Mouse (Mus musculus): ENCODE results near the gene Cnp. TPM values are rescaled to one million over a fixed set of nuclear protein-coding genes. Genes with fewer than 3 reads are reported as not detected.
A peak's percentile ranks its signal among the peaks of the same experiment; 100 is the strongest.
"Not testable (repeated sequence)": the region's sequence is repeated elsewhere in the genome, so short reads cannot be mapped to it uniquely, and the experiment has no call there.

Cnp gene
- polyA plus RNA-seq, 1 experiment from 2014 or later, result 61.3 TPM

GRCm38 (mm10) chr11:100613241-100613640 lies 38.5 kb downstream of the Cnp start:
- ATAC-seq (ENCODE audit: low FRiP score, low read depth), result no peak
- H3K4me3 ChIP-seq, result no peak overlapping the region
- peaks cover 5% of the 10 kb centered on the region; the same call in 1 of the 2 replicates for H3K36me3 ChIP-seq
- WGBS, result 92% methylated on average over 3 of the region's 3 CpGs
- no peaks in the 10 kb centered on the region for H3K9me3 ChIP-seq
- H3K4me1 ChIP-seq (replicated peaks), result peaks cover 34% of the 10 kb centered on the region
- H3K27me3 ChIP-seq, result no peaks in the 10 kb centered on the region
- H3K27ac ChIP-seq (replicated peaks), result no peak overlapping the region
- H3K4me2 ChIP-seq, result no peak overlapping the region
- no peak overlapping the region for H3K9ac ChIP-seq

- WGBS, result 90% methylated on average over 5 of the region's 5 CpGs
- no peaks in the 10 kb centered on the region for H3K9me3 ChIP-seq
- no peak for ATAC-seq (ENCODE audit: low FRiP score, low read depth)
Observed at GRCm38 (mm10) chr11:100616332-100616731, 41.6 kb downstream of the Cnp start.

GRCm38 (mm10) chr11:100616836-100617235 lies 42.1 kb downstream of the Cnp start:
- not testable (repeated sequence) for H3K4me2 ChIP-seq; H3K27ac ChIP-seq (replicated peaks); H3K27me3 ChIP-seq; H3K4me3 ChIP-seq; H3K36me3 ChIP-seq; ATAC-seq (ENCODE audit: low FRiP score, low read depth); H3K9ac ChIP-seq; H3K9me3 ChIP-seq
- peaks cover 32% of the 10 kb centered on the region for H3K4me1 ChIP-seq (replicated peaks)
- 95% methylated on average over 7 of the region's 7 CpGs for WGBS

More at GRCm38 (mm10) chr11:100616332-100616731, 41.6 kb downstream of the Cnp start:
- Histone ChIP-seq H3K36me3 (no peaks in the 10 kb centered on the region), H3K9ac (no peak overlapping the region), H3K4me1 (replicated peaks) (peaks cover 32% of the 10 kb centered on the region), H3K27ac (replicated peaks) (no peak overlapping the region), H3K4me3 (no peak overlapping the region), H3K27me3 (no peaks in the 10 kb centered on the region), H3K4me2 (no peak overlapping the region)

GRCm38 (mm10) chr11:100617480-100617879 lies 42.8 kb downstream of the Cnp start:
- Histone ChIP-seq H3K4me1 (replicated peaks) (peaks cover 36% of the 10 kb centered on the region), H3K27me3 (no peaks in the 10 kb centered on the region), H3K4me2 (peak overlapping the region; percentile 87), H3K4me3 (no peak overlapping the region), H3K27ac (replicated peaks) (no peak overlapping the region), H3K36me3 (no peaks in the 10 kb centered on the region), H3K9ac (no peak overlapping the region), H3K9me3 (no peaks in the 10 kb centered on the region)
- no peak for ATAC-seq (ENCODE audit: low FRiP score, low read depth)
- WGBS, result 86% methylated on average over 4 of the region's 4 CpGs

GRCm38 (mm10) chr11:100618761-100619484 lies 44.2 kb downstream of the Cnp start, which contains the start of gene Nkiras2:
Gene Nkiras2 (plus strand): TSS chr11:100619244.
- Histone ChIP-seq H3K4me3 (peak within 1 kb of the TSS; percentile 88), H3K9me3 (no peaks in the 10 kb centered on the region), H3K36me3 (no peaks in the 10 kb centered on the region), H3K27me3 (no peaks in the 10 kb centered on the region), H3K9ac (peak within 1 kb of the TSS; percentile 87), H3K4me1 (replicated peaks) (peaks cover 41% of the 10 kb centered on the region), H3K27ac (replicated peaks) (peak within 1 kb of the TSS; percentile 92), H3K4me2 (peak within 1 kb of the TSS; percentile 87)
- 0% methylated on average over 36 of the region's 36 CpGs for WGBS
- ATAC-seq (ENCODE audit: low FRiP score, low read depth), result peak; percentile 75

- H3K27ac ChIP-seq (replicated peaks), result peak overlapping the region; percentile 92
- peak; percentile 96 for ATAC-seq (ENCODE audit: low FRiP score, low read depth)
- WGBS, result under 1% methylated on average over 40 of the region's 40 CpGs
- peak overlapping the region; percentile 87 for H3K9ac ChIP-seq
- no peaks in the 10 kb centered on the region for H3K9me3 ChIP-seq
- H3K4me3 ChIP-seq, result peak overlapping the region; percentile 88
- no peaks in the 10 kb centered on the region for H3K27me3 ChIP-seq
- H3K4me1 ChIP-seq (replicated peaks), result peaks cover 47% of the 10 kb centered on the region
- peak overlapping the region; percentile 87 for H3K4me2 ChIP-seq
- no peaks in the 10 kb centered on the region for H3K36me3 ChIP-seq
Observed at GRCm38 (mm10) chr11:100619485-100619975, 44.8 kb downstream of the Cnp start.

- H3K4me1 ChIP-seq (replicated peaks), result peaks cover 48% of the 10 kb centered on the region
- no peak for ATAC-seq (ENCODE audit: low FRiP score, low read depth)
Observed at GRCm38 (mm10) chr11:100619982-100620381, 45.3 kb downstream of the Cnp start, which contains the start of gene Dnajc7. Gene Dnajc7 (minus strand): TSS chr11:100620168.

GRCm38 (mm10) chr11:100622714-100623113 lies 48.0 kb downstream of the Cnp start:
- Histone ChIP-seq H3K4me1 (replicated peaks) (peaks cover 42% of the 10 kb centered on the region), H3K27me3 (no peaks in the 10 kb centered on the region), H3K4me3 (peak overlapping the region; percentile 93), H3K9me3 (no peaks in the 10 kb centered on the region), H3K27ac (replicated peaks) (peak overlapping the region; percentile 91), H3K4me2 (peak overlapping the region; percentile 71), H3K9ac (peak overlapping the region; percentile 96), H3K36me3 (0 out of 2 replicates have a peak, but pooled peaks cover 12% of the 10 kb centered on the region)
- 0% methylated on average over 24 of the region's 24 CpGs for WGBS
- ATAC-seq (ENCODE audit: low FRiP score, low read depth), result peak; percentile 57

More at GRCm38 (mm10) chr11:100619982-100620381, 45.3 kb downstream of the Cnp start, which contains the start of gene Dnajc7:
- no peaks in the 10 kb centered on the region for H3K9me3 ChIP-seq
- no peaks in the 10 kb centered on the region for H3K36me3 ChIP-seq
- peak within 1 kb of the TSS; percentile 92 for H3K27ac ChIP-seq (replicated peaks)
- H3K4me2 ChIP-seq, result peak within 1 kb of the TSS; percentile 87
- peak within 1 kb of the TSS; percentile 87 for H3K9ac ChIP-seq
- peak within 1 kb of the TSS; percentile 88 for H3K4me3 ChIP-seq
- WGBS, result under 1% methylated on average over 11 of the region's 11 CpGs
- no peaks in the 10 kb centered on the region for H3K27me3 ChIP-seq

- no peak for ATAC-seq (ENCODE audit: low FRiP score, low read depth)
- peak overlapping the region; percentile 93; the same call in 1 of the 2 replicates for H3K4me3 ChIP-seq
- no peaks in the 10 kb centered on the region for H3K9me3 ChIP-seq
- peaks cover 41% of the 10 kb centered on the region for H3K4me1 ChIP-seq (replicated peaks)
- H3K36me3 ChIP-seq, result 0 out of 2 replicates have a peak, but pooled peaks cover 12% of the 10 kb centered on the region
- H3K27me3 ChIP-seq, result no peaks in the 10 kb centered on the region
- whole genome bisulfite sequencing, result 52% methylated on average over 5 of the region's 5 CpGs
- 0 out of 2 replicates have a peak overlapping the region, but pooled peaks have one; percentile 21 for H3K27ac ChIP-seq (replicated peaks)
- peak overlapping the region; percentile 71 for H3K4me2 ChIP-seq
- H3K9ac ChIP-seq, result no peak overlapping the region
Observed at GRCm38 (mm10) chr11:100623867-100624266, 49.2 kb downstream of the Cnp start.

- Histone ChIP-seq H3K36me3 (0 out of 2 replicates have a peak, but pooled peaks cover 12% of the 10 kb centered on the region), H3K4me3 (no peak overlapping the region), H3K9ac (no peak overlapping the region), H3K9me3 (no peaks in the 10 kb centered on the region), H3K4me1 (replicated peaks) (peaks cover 36% of the 10 kb centered on the region), H3K27ac (replicated peaks) (no peak overlapping the region), H3K27me3 (no peaks in the 10 kb centered on the region), H3K4me2 (no peak overlapping the region)
- WGBS, result 93% methylated on average over 23 of the region's 23 CpGs
- no peak for ATAC-seq (ENCODE audit: low FRiP score, low read depth)
Observed at GRCm38 (mm10) chr11:100625754-100626700, 51.3 kb downstream of the Cnp start.

- Histone ChIP-seq H3K4me3 (no peak overlapping the region), H3K9me3 (no peaks in the 10 kb centered on the region), H3K27me3 (no peaks in the 10 kb centered on the region), H3K4me1 (replicated peaks) (peaks cover 32% of the 10 kb centered on the region), H3K36me3 (0 out of 2 replicates have a peak, but pooled peaks cover 12% of the 10 kb centered on the region), H3K4me2 (no peak overlapping the region), H3K9ac (no peak overlapping the region), H3K27ac (replicated peaks) (no peak overlapping the region)
- no peak for ATAC-seq (ENCODE audit: low FRiP score, low read depth)
- 22% methylated on average over 9 of the region's 9 CpGs for WGBS
Observed at GRCm38 (mm10) chr11:100626701-100627195, 52.0 kb downstream of the Cnp start.

Measured in hindbrain, embryonic 15.5 days (tissue).